18 mouse cellular contexts compared by ENCODE assay signal in the genomic region with DNA sequence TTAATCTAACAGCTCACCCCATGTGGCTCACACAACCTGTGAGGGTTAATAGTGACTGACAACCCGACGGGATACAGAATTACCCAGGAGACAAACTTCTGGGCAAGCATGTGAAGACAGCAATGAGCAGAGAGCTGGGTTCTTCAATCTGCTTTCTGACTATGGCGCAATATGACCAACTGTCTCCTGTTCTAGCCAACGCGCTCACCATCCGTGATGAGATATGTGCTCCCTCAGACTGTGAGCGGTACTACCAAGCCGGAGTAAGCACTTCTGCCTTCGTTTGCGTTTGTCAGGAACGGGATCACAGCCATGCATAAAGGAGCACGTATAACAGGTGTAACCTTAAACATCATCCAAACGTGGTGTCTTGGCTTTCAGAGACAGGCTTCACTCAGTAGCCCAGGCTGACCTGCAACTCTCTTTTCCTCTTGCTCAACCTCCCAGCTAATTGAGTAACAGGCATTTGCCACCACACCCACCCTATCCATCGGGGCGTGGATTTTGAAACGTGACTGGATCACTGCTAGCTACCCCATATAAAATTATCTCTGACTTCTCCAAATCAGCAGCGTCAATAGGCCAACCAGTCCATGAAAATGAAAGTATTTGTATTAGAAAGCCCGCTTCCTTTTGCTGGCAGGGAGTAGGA. TPM values are rescaled to one million over a fixed set of nuclear protein-coding genes. Genes with fewer than 3 reads are reported as not detected.
A peak's percentile ranks its signal among the peaks of the same experiment; 100 is the strongest.
DNase-seq lines count a peak whose midpoint lies in the region; ATAC-seq and TF ChIP-seq lines count a peak whose summit lies in the region.
"Had no signal": no experiment of that assay in that cellular context is flagged by ENCODE, and none has a peak within 500 bp of the region (broad histone marks: within the 10 kb centered on the region; RNA-seq: fewer than 3 reads in every experiment).

No protein-coding gene starts in this region.

- peaks cover 8% of the 10 kb centered on the region; the same call in 1 of the 2 replicates for H3K4me1 ChIP-seq in bone marrow, adult 2 months (ENCODE audit: control insufficient read depth, insufficient read depth, low read length)
- no peaks in the 10 kb centered on the region for H3K4me1 ChIP-seq in intestine, embryonic 16.5 days (ENCODE audit: control insufficient read depth, insufficient read depth, low read length)
- H3K4me1 ChIP-seq: limb, embryonic 15.5 days had no signal

- TF ChIP-seq CTCF in bone marrow, adult 2 months (IDR thresholded peaks at IDR 0.05; ENCODE audit: control insufficient read depth, insufficient read depth, low read length): no peak

- no peaks in the 10 kb centered on the region for H3K36me3 ChIP-seq in intestine, embryonic 16.5 days (ENCODE audit: control insufficient read depth, insufficient read depth, low read length)
- H3K36me3 ChIP-seq: hindbrain, embryonic 13.5 days; limb, embryonic 15.5 days; neural tube, embryonic 12.5 days had no signal

- no peak overlapping the region for H3K9ac ChIP-seq in intestine, embryonic 16.5 days (ENCODE audit: low read depth, low read length)
- H3K9ac ChIP-seq: hindbrain, embryonic 13.5 days; limb, embryonic 15.5 days; neural tube, embryonic 12.5 days had no signal

- ATAC-seq in intestine, embryonic 16.5 days: peak; percentile 49; the same call in 1 of the 2 replicates
- ATAC-seq in monocyte, adult 5-6 weeks (replicated peaks; ENCODE audit: insufficient number of reproducible peaks, low FRiP score, low TSS enrichment, poor library complexity, severe bottlenecking): peak; percentile 79
- ATAC-seq: midbrain, embryonic 16.5 days had no signal

- peak overlapping the region; percentile 64 for H3K4me3 ChIP-seq in bone marrow, adult 2 months (replicated peaks; ENCODE audit: control insufficient read depth, low read depth, low read length)
- no peak overlapping the region for H3K4me3 ChIP-seq in intestine, embryonic 16.5 days (ENCODE audit: low read length)
- H3K4me3 ChIP-seq: hindbrain, embryonic 13.5 days; limb, embryonic 15.5 days; neural tube, embryonic 12.5 days had no signal

- no peaks in the 10 kb centered on the region for H3K9me3 ChIP-seq in intestine, embryonic 16.5 days (ENCODE audit: control insufficient read depth, low read length)
- H3K9me3 ChIP-seq: hindbrain, embryonic 13.5 days; limb, embryonic 15.5 days; megakaryocyte, embryonic 14.5 days; neural tube, embryonic 12.5 days had no signal

- H3K27me3 ChIP-seq in intestine, embryonic 16.5 days (replicated peaks; ENCODE audit: control insufficient read depth, insufficient read depth, low read length): no peaks in the 10 kb centered on the region
- H3K27me3 ChIP-seq: hindbrain, embryonic 13.5 days; neural tube, embryonic 12.5 days had no signal

- DNase-seq in lung, adult 18-20 months: peak; percentile 25 to 43
- no peak for DNase-seq in lung, postnatal 14 days
- no peak for DNase-seq in kidney, postnatal 14 days
- no peak for DNase-seq in kidney, adult 11 months
- DNase-seq: cerebellum, postnatal 10 days; gastrocnemius, postnatal 36 days; heart, postnatal 14 days; thymus, postnatal 36 days had no signal

- H3K4me2 ChIP-seq in intestine, embryonic 16.5 days (ENCODE audit: low read depth, low read length): no peak overlapping the region
- H3K4me2 ChIP-seq: heart, embryonic 11.5 days; hindbrain, embryonic 13.5 days; limb, embryonic 15.5 days; neural tube, embryonic 12.5 days had no signal

- WGBS in bone marrow, adult 2 months: 44% methylated on average over 18 of the region's 18 CpGs
- WGBS in intestine, embryonic 16.5 days: 76% methylated on average over 18 of the region's 18 CpGs

- TF ChIP-seq POLR2A in bone marrow, adult 2 months (IDR thresholded peaks at IDR 0.05; ENCODE audit: borderline replicate concordance, control insufficient read depth, low read depth, low read length): no peak

- H3K27ac ChIP-seq in bone marrow, adult 2 months (ENCODE audit: control insufficient read depth, insufficient read depth, low read depth, low read length, poor library complexity): peak overlapping the region; percentile 81
- H3K27ac ChIP-seq in intestine, embryonic 16.5 days (ENCODE audit: low read length): no peak overlapping the region
- H3K27ac ChIP-seq: hindbrain, embryonic 13.5 days; kidney, postnatal 0 days; limb, embryonic 15.5 days; neural tube, embryonic 12.5 days had no signal

RNA-seq across cellular contexts. Expression of a gene that starts 43.3 kb away (rescaled TPM):
- 5.5 and 7.7 TPM in 2 replicates for polyA plus RNA-seq in bone marrow, adult 2 months (2011; ENCODE audit: insufficient read depth, insufficient read length, low replicate concordance, missing spikeins)
- 1.8 and 2.0 TPM in 2 replicates for polyA plus RNA-seq in intestine, embryonic 16.5 days (2015; fragmentation: Nextera tagmentation; extraction: Ambion mirVana)
- 11.1 to 14.9 TPM (median 14.3 TPM) in 3 replicates for total RNA-seq in monocyte, adult 5-6 weeks (2017)

Comparison
In these comparisons a context has a peak if more than half of its experiments do, and no peak if none do; other contexts are left out.
1. DNase-seq: peak in lung, adult 18-20 months (2 of 2); none in lung, postnatal 14 days (single experiment), kidney, postnatal 14 days (single experiment) and kidney, adult 11 months (single experiment).